Mouse (Mus musculus): ENCODE measurements at regions not wholly inside any gene's neighbourhood (a gene's known extent, or its start where the extent isn't known, plus 50 kb on each side); places are given as distances from the start of the nearest gene placed in this dataset.

- DNase-seq (ENCODE audit: low spot score) = no peak
These were observed 511.3 kb downstream of the 1810013L24Rik start for GRCm38 (mm10) chr16:9341245-9341644.

GRCm38 (mm10) chr16:9353811-9354210 is 523.9 kb downstream of the 1810013L24Rik start:
- no peak for DNase-seq (ENCODE audit: low spot score)

- no peak for DNase-seq (ENCODE audit: low spot score)
These were observed 524.6 kb downstream of the 1810013L24Rik start for GRCm38 (mm10) chr16:9354331-9355030.

DNA sequence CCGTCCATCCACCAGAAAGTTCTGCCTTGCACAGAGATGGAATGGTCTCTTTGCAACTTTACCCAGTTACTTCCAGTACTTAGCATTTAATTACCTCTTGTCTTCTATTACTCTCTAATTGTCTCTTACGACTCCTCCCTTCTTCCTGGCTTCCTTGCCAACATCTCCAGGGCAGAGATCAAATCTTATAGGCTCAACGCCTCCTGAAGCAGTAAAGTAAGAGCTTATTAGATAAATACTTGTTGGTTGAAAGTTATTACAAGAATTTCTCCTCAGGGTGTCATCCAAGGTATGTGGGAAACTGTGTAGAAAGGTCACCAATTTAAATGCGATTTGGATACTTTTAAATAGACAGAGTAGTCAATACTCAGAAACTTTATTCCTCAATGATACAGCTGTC is 528.8 kb downstream of the 1810013L24Rik start:
- DNase-seq (ENCODE audit: low spot score) = no peak

GRCm38 (mm10) chr16:9359399-9360135 is 529.7 kb downstream of the 1810013L24Rik start:
- DNase-seq (ENCODE audit: low spot score) = no peak

DNA sequence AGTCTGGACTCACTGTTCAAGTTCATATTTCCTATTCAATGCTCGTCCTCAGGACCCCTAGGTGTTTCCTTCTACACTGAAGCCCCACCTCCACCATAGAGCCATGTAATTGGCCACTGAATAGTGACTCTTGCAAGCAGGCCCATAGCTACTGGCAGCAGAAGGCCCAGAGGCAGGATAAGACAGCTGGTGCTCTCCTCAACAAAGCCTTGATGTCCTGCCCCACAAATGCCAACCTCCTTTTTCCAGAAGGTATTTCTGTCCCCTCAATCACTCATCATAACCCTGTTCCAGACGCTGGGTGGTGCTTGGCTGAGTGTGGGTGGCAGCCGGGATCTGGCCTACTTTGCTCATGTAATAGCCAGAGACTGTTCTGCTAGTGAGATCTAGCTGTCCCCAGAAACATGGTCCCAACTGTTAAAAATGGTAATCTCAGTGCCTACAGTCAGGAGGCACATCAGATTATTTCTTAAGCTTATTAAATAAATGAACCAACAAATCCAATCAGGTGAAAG is 530.9 kb downstream of the 1810013L24Rik start:
- DNase-seq (ENCODE audit: low spot score) = no peak

GRCm38 (mm10) chr16:9362116-9362515 is 532.2 kb downstream of the 1810013L24Rik start:
- no peak for DNase-seq (ENCODE audit: low spot score)

DNA sequence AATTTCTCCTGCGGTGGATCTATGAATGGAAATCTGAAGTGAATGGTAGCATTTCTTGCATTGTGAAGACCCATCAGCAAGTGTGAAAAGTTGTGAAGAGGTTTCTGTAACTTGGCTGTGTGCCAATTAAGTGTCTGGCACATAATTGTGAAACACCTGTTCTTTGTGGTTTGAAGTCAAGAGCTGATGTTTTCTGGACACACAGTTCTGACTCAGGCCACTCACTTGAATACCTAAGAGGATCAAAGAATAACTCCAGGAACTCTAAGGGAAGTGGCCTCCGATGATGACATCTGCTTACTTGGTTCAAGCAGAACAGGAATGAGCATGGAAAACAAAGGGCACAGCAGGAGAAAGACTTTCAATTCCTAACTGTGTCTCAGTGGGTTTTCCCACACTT is 534.2 kb downstream of the 1810013L24Rik start:
- DNase-seq (ENCODE audit: low spot score) = no peak

GRCm38 (mm10) chr16:9390986-9391385 is 561.1 kb downstream of the 1810013L24Rik start:
- no peak for DNase-seq (ENCODE audit: low spot score)

DNA sequence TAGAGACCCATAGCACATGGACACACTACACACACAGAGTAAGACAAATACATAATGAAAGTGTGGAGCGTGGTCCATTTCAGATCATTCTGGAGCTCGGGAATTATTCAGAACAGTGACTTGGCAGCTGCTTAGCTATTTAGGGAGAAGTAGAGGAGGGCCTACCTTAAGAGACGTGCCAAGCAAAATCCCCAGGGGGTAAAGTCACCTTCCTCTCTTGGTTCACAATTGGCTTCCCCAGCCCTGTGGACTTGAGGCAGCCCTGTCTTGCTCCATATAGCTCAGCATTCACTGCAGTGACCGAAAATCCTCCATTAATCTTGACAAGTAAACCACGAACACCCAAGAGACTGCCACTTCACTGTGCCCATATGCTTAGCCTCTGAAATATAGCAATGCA is 574.8 kb downstream of the 1810013L24Rik start:
- no peak for DNase-seq (ENCODE audit: low spot score)

DNA sequence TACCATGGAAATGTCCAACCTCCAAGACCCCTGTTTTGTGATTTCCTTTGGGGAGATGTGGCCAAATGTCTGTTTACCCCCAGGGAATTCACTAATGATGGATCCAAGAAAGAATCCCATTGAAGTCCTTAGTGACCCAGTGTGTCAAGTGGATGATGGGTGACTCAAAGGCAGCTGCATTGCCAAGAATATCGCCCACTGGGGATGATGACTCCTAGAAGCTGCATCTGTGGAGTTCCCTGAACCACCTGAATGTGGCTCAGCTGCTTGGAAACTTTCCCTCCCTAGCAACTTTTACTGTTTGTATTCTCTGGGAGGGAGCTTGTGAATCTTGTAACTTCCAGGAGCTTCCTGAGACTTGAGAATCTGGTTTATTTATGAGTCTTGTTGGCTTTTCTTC is 578.3 kb downstream of the 1810013L24Rik start:
- DNase-seq (ENCODE audit: low spot score) = no peak

DNA sequence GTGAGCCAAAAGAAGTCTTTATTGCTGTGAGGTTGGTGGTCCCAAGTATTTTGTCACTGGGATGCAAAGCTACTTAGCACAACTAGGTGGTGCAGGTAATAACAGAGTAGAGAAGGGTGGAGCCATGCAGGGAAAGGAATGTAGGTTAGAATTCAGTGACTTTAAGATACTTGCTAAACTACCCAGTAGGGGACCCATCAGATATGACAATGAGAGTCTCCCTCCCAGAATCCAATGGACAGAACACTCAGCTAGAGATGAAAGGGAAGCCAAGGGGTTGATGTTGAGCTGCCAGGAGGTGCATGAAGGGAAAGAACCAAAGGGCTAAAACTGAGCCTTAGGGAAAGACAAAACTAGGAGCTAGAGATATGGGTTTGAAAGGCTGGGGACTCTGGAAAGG is 564.9 kb downstream of the Grin2a start:
- no peak for DNase-seq (ENCODE audit: low spot score)

- DNase-seq (ENCODE audit: low spot score) = no peak
These were observed 556.0 kb downstream of the Grin2a start for GRCm38 (mm10) chr16:9439300-9439856.

GRCm38 (mm10) chr16:9439891-9440290 is 555.5 kb downstream of the Grin2a start:
- DNase-seq (ENCODE audit: low spot score) = no peak

- DNase-seq (ENCODE audit: low spot score) = no peak
These were observed 543.3 kb downstream of the Grin2a start for GRCm38 (mm10) chr16:9452058-9452457.

DNA sequence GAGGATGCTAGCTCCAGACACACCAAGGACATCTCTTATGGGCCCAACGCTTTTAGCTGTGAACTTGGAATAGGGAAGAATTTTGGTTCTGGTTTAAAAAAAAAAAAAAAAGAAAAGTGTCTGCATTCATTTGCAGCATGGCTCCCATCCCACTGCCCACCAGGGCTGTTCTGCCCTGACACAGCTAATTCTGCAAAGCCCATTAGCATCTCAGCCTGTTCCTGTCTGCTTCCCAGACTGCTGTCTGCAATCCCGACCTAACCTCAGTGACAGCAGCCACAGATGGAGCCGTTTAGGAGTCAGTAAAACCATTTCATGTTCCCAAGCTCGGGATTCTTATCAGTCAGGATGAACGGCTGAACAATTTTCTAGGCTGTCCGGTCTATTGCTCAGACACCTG is 537.8 kb downstream of the Grin2a start:
- no peak for DNase-seq (ENCODE audit: low spot score)

DNA sequence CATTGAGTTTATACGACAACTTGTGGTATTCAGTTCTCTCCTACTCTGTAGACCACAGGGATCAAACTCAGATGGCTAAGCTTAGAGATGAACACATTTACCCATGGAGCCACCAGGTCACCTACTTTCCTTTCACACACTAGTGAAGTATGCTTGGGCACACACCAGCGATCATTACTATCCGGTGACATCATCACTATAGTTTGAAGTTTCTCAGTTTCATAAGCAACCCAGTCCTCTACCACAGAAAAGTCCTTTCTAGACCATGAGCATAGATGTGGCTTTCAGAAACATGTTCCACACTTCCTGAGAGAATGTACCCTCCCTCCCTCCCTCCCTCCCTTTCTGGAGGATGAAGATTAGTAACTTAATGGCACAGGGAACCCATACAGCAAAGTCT is 532.9 kb downstream of the Grin2a start:
- DNase-seq (ENCODE audit: low spot score) = no peak

DNA sequence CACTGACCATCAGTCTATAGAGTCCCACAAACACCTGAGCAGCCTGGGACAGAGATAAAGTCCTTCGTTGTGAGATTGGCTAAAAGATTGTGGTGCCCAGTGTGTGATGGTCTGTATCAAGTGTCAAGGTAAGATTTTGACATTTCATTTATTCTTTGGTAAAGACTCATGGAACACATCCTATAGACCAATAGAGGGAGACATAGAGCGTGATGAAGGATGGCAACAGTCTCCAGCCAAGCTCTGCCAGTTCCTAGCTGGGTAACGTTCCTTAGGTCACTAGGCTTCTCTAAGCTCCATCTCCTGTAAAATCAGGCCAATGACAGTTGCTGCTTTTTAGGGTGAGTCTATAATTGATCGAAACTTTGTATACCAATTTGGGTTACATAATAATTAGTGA is 526.0 kb downstream of the Grin2a start:
- DNase-seq (ENCODE audit: low spot score) = no peak

DNA sequence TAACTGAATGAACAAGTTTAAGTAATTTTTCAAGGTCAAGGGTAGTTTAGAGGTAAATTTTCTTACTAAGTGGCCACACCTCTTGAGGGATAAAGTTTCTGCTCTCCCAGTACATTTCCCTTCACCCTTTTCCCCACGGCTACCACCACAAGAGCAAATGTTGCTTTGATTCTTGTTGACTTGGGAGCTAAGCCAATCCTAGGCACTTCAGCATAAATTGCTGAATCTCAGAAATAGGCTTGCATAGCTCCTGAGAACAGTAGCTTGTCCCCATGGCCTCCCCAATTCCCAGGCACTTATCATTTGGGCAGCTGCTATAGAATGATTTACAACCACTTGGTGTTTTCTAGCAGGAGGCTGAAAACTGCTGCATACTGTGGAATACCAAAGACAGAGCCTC is 510.1 kb downstream of the Grin2a start:
- no peak for DNase-seq (ENCODE audit: low spot score)

GRCm38 (mm10) chr16:9498301-9498700 is 497.1 kb downstream of the Grin2a start:
- no peak for DNase-seq (ENCODE audit: low spot score)

DNA sequence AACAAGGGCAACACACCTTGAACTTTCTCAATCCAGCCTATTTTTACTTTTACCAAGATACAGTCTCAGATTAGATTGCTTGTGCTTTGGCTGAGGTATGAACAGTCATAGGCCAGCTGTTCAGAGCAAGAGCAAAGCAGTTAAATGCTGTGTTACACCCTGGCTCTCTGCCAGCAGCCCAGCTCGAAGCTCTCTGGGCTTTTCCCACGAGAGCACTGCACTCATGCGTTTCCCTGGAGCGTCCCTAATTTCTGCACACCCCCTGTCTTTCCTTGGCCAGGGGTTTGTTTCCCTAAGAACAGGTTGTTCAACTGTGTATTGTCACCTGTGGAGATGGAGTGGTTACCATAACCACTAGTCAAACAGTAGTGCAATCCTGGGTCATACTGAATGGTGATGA is 493.6 kb downstream of the Grin2a start:
- DNase-seq (ENCODE audit: low spot score) = no peak

- DNase-seq (ENCODE audit: low spot score) = no peak
These were observed 485.7 kb downstream of the Grin2a start for GRCm38 (mm10) chr16:9509666-9510065.

DNA sequence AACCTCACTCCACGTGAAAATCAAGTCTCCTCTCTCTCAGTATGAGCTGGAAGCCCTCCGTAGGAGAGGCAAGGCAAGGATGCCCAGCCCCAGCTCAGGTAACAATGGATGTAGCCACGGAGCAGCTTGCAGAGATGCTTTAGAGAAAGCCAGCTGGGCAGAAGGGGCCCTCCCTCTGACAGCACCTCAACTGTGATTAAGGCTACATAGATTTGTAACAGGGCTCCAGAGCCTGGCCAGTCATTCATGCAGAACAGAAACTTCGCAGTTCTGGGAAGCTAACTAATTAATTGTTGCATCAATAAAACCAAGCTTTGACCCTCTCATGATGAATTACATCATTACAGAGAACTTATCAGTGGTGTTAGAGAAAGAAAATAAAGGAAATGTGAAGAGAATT is 480.8 kb downstream of the Grin2a start:
- no peak for DNase-seq (ENCODE audit: low spot score)

Data from urinary bladder, adult 2 months (tissue).